Mouse (Mus musculus): ENCODE measurements around the gene Aqp7.

- TF ChIP-seq CTCF (IDR thresholded peaks at IDR 0.05; ENCODE audit: low read depth, low read length) (no peak), TAL1 (conservative IDR thresholded peaks at IDR 0.05; ENCODE audit: low read depth, low read length) (no peak)
These were observed 4.0 kb downstream of the Aqp7 start for GRCm38 (mm10) chr4:41043961-41044360.
